Mouse (Mus musculus) kidney, postnatal 14 days (tissue): ENCODE data around the gene Gm10663.

Experiments used
- DNase-seq: peaks from one replicate; pipeline ENCODE4 v3.0.0; 2022; ENCODE audit warnings: mixed read lengths

Gene Gm10663

DNA sequence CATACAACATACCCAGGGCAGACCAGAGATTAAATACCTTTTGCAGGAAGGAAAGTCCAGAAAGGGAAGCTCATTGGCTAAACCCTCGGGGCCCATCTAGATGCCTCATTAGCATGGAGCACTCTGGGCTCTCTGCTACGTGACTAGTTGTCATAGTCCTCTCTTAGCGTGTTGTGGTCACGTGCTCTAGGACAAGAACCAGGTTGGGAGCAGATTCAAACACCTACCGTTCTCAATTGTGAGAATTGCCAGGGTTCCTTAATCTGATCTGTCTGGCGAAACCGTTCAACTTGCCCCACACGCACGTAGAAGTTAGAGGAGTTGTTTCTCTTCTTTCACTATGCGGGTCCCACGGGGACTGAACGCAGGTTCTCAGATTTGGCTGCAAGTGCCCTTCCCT is 13.3 kb downstream of the Gm10663 start:
- DNase-seq = no peak

DNA sequence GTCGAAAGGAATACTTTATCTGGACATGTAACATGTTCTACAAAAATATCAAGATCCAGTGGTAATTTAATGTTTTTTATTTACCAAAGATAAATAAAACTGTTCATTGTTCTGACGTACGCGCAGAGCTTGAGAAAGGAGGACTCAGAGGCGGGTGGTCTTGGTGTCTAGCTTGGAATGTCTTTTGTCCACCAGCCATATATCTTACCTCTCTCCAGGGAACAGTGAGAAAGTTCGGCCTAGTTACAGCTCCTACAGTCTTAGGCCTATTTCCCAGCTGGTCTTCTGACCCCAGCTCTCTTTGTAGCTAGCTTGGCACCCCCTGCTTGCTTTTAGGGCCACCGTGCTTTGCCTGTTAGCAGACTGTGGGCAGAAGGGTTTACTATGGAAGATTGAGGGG is 14.9 kb downstream of the Gm10663 start:
- no peak for DNase-seq

DNA sequence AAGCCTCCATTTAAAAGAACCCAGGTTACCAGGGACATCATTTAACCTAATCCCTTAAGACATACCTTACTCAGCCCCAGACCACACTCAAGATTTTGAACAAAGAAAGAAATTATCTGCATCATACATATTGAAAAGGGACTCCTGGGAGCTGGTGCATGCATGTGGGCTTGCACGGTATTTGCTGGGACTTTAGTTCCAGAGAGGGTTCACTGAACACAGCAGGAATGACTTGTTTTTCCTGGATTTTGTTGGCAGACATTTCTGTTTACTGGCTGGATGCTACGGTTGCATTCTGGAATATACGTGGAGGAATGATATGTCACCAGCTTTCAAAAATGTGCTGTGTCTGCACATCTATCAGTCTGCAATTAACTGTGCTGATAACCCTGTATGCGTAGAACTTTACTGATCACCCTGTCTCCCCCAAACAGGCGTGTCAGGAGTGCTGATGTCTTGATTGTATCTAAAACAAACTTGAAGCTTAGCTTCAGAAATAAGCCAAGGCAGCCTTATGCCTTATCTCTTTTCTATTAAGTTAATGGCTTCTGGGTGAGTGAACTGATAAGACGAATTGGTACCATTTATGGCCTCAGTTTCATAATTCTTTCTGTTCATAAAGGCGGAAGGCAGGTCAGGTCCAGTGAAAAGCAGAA is 23.1 kb downstream of the Gm10663 start:
- DNase-seq = peak; percentile 44

DNA sequence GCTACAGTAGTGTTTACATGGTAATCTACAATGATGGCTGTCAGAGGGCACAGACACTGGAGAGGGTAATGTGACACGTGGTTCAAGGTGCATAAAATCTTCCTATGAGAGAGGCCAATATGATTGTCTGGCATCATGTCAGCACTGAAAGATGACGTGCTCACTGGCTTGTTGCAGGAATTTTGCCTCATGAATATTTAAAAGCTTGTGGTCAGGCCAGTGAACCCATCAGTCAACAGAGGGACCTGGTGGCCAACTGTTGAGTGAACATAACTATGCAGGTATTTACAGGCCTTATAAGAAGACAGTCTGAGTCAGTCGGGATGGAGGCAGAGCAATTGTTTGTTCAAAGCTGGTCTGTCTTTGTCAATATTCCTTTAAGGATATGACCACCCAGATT is 24.9 kb downstream of the Gm10663 start:
- peak; percentile 65 for DNase-seq

DNA sequence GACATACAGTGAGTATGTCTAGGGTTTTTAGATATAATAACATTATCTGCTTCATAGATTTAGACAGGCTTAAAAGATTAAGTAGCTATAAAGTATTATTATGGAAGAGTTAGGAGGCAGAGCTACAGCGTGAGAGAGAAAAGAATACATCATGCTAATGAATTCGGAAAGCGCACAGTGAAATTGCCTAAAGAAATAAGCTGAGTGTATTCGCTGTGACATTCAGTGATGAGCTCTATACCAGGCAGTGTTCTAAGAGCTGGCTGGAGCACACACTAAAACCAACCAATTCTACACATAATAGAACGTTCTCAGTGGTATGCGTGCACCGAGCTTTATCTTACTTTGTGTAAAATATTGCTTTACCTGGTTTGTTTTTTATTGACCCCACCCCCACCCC is 28.8 kb downstream of the Gm10663 start:
- no peak for DNase-seq

DNA sequence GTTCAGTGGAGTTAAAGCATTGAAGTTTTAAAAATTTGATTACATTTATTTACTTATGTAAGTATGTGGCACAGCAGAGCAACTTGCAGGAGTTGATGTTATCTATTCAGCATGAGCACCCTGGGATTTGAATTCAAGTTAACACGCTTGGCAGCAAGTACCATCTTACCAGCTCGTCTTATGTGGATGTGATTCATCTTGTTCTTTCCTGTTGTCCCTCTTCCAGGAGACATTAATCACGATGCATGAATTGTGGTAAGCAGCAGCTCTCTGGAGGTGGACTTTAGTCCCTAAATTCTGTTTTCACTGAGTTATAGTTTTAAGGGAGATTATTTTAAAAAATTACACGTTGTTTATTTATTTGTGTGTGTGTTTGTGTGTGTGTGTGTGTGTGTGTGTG is 29.2 kb downstream of the Gm10663 start:
- DNase-seq = no peak

DNA sequence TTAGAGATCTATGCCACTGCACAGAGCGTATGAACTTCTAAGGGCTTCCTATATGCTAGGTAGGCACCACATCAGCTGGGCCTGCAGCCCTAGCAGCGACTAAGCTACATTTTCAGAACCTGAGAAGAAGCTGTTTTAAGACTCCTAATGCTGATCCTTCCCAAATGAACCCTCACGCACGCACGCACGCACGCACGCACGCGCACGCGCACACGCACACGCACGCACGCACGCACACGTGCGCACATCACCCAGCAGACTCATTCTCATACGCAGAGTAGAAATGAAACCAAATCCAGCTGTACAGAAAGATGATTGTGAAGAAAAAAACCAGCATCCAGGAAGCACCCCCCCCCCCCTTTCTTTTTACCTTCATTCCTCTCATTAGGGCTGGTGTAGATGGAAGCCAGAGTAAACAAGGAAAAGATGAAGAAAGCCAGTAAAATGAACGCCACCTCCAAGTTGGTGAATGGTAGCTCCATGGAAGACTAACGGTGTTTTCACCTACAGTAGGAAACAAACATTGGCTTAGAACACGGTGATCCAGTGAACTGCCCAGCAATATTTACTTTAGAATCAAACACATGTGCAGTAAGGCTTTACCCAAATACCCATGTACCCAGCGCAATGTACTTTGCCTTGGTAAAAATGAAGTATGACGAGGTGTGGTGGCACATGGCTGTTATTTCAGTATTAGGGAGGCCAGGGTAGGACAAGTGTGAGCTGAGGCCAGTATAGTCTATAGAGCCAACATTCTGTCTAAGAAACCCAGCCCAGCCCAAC is 33.3 kb downstream of the Gm10663 start:
- DNase-seq = no peak

DNA sequence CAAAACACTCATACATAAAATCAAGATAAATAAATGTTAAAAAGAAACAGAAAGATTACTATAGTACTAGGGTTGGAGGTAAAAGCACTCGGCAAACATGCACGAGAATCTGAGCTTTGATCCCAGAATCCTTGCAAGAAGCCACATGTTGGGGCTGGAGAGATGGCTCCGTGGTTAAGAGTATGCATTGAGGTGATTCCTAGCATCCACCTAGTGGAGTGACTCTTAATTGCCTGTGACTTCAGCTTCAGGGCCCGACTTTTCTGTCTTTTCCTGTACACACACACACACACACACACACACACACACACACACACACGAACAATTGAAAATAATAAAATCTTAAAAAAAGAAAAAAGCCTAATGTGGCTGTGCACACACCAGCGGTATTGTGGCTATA is 34.1 kb downstream of the Gm10663 start:
- DNase-seq = no peak

DNA sequence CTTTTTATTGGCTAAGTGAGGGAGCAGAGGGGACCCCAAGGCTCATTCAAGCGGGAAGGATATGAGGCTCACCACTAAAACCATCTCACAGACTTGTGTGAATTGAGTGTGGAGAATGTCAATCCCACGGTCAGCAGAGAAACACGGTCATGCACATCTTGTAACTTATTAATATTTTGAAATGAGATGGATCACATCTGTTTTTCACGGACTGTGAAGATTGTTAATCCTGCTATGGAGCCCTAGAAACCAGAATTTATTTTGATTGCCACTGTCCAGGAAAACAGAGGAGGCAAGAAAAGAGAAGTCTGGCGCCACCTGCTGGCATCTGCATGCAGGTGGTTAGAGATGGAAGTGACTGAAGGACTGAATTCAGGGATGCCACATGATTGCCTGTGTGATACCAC is 35.5 kb downstream of the Gm10663 start:
- DNase-seq = peak; percentile 78

DNA sequence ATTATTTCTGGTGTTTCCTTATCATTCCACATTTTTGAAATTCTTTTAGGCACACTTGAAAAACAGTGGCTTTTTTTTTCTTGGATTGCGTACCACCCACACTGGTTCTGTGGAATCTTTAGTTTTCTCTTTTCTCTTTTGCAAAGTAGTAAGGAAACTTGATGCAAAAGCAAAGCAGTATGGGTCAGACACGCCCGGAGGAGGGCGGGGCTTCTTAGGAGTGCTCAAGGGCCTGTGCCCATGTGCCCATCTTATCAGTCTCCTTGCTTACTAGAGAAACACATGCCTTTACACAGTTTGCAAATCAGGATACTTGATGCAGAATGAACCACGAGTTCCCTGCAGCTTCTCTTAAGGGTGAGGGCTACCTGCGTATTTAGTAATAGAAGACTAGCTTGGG is 37.3 kb downstream of the Gm10663 start:
- DNase-seq = no peak

DNA sequence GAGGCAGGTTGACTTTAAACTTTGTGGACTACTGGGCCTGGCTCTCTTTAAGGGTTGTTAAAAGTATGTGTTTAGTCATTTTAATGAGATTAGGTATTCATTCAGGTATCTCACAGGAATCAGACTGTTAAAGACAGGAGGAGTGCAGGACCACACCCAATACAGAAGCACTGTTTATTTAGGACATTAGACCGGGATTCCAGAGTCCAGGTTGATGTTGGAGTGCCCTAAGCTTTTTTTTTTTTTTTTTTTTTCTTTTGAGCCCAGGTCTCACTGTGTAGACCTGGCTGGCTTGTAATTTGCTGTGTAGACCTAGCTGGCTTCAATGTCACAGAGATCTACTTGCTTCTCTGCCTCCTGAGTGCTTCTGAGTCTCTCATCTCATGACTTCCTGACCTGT is 51.2 kb downstream of the Gm10663 start:
- DNase-seq = no peak

DNA sequence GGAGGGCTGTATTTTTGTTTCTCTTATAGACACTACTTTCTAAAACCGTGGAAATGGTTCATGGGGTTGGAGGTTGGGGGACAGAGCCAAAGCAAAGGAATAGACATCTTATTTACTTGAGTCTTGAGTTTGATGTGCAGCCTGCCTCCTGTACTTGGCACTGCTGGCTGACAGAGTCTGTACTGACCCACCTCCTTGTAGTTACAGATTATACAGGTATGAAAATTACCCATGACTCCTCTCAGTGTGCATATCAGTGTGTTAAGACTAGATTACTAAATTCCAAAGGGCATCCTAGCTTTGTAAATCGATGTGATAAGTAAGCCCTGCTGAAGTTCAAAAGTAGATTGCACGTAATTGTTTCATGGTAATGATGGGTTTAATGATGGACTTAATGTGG is 51.6 kb downstream of the Gm10663 start:
- DNase-seq = no peak
